Mouse (Mus musculus): ENCODE measurements at regions not wholly inside any gene's neighbourhood (a gene's known extent, or its start where the extent isn't known, plus 50 kb on each side); places are given as distances from the start of the nearest gene placed in this dataset.

DNA sequence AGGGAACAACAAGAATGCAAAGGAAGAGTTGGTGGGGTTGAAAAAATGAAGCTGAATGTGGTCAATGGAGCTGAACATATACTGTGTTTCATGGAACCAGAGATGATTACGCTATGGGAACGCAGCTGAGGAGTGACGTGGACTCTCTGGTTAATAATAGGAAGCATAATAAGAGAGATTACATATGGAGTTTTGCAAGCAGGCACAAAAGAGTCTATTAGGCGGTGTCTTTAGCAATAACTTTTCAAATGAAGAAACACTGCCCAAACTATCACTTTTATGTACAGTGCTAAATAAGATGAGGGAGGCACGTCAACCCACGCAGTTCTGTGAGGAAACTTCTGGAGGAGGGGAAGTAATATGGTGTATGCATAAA is 172.4 kb upstream of the Cited2 start:
- DNase-seq (ENCODE audit: low spot score in 2 of 2), result no peak

DNA sequence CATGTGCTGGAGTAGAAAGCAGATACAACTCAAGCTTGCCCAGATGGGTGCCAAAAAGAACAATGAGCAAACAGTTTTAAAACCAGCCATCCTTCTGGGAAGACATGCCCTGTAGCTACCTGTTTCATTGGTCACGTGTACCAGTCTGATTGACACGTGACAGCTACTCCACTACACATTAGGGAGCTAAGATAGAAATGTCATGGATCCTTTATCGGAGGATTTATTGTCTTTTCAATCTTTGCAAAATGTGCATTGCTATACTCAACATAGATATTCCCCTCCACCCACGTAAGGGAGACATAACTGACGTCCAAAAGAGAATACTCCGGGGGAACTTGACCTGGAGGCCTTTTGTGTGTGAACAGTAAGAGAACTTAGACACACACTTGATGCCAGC is 171.1 kb upstream of the Cited2 start:
- no peak for DNase-seq (ENCODE audit: low spot score in 2 of 2)

DNA sequence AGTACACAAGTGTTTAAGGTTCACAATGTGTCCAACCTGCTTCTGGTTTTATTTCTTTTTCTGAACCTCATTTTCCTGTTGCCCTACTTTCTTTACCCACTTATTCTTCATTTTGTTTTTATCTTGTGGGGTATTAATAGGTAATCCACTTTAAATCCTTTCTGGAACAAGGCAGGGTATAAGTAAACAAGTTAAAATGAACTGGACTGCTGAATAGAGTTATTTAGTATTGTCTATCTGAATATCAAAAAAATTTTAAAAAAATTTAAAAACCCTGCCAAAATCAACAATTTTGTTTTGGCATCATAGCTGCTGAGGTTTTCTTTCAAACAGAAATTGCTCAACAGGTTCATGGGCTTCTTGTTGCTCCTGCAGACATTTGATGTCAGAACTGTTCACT is 170.7 kb upstream of the Cited2 start:
- DNase-seq (ENCODE audit: low spot score in 2 of 2), result no peak

DNA sequence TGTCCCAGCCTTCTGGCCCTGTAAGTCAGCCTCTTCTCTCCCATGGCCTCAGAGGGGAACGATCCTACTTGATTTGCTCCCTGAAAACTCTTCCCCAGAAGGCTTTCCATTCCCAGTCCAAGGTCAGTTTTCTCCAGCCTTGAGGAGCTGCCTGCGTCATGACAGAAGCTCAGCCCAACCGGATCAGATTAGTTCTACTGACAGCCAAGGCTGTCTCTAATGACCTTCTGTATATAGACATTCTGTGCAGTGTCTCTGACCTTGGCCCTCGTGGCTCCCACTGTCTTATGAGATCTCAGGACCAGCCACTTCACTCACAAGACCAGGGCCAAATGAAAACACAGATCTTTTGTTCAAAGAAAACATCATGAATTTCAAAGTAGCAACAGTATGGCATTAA is 166.6 kb upstream of the Cited2 start:
- no peak for DNase-seq (ENCODE audit: low spot score in 2 of 2)

DNA sequence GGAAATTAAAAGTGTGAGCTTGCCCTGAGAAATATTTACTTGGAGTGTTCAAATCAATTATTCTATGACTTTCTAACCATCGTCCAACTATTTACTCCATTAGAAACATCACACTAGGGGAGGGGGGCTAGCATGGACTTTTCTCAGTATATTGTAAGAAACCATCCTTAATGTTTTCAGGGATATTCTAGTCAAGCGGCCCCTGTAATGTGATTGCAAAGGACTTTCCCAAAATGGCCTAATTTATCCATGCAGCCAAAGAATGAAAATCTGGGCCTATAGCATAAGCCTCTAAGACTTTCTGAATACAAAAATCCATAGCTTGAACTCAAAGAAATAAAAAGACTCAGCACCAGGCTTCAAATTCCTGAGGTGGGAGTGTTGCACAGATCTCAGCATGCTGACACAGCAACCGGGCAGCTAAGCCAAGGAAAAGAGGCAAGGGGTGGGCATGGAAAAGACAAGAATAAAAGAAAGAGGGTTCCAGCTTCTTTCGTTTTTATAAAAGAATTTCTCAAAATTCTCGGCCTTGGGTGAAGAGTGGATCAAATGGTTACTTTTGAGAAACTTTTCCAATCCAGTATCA is 163.6 kb upstream of the Cited2 start:
- no peak for DNase-seq (ENCODE audit: low spot score in 2 of 2)

DNA sequence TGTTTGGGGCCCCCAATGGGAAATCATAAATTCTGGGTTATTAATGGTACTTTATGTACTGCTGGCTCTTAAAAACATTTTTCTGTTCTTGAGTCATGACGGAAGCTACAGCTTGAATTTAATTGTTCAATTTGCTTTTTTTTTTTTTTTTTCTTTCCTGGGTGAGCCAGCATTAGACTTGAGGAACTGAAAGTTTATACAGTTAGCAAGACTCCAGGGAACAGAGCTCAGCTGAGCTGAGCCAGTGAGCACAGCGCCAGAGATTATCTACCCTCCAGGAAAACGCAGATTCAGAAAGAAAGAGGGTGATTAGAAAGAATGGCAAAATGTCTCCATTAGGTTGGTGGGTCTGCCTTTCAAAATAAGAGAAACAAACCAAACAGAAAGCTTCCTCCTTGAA is 163.0 kb upstream of the Cited2 start:
- no peak for DNase-seq (ENCODE audit: low spot score in 2 of 2)

DNA sequence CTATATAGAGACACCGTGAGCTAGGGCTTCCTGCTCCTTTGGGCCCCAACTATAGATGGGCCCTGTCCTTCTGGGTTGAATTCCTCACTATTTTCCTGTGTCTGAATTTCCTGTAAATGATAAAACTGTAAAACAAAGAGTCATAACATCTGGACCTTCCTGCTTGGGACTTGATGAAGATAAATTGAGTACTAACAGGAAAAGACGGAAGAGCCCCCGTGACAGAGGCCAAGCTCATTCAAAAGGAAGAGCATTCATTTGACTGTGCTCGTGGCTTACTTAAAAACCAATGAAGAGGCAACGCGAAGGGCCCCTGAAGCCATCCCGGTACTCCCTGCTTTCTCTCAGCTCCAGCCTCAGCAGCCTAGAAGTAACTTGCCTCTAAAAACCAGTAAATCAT is 161.6 kb upstream of the Cited2 start:
- no peak for DNase-seq (ENCODE audit: low spot score in 2 of 2)

DNA sequence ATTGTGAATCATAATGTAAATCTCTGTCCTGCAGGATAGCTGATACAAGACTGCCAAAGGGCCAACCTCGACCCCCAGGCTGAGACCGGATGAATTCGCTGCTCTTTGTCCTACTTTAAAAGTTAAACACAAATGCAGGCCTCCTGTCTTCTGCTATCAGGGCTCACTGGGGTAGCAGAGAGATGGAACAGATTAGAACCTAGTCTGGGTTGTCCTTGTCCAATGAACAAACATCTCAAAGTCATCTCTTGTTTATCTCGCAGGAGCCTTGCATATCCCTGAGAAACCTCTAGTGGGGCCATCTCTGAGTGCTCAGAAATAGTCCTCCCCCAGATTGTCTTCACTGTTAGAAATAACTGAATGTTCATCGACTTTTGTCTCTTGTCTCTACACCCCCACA is 161.0 kb upstream of the Cited2 start:
- no peak for DNase-seq (ENCODE audit: low spot score in 2 of 2)

DNA sequence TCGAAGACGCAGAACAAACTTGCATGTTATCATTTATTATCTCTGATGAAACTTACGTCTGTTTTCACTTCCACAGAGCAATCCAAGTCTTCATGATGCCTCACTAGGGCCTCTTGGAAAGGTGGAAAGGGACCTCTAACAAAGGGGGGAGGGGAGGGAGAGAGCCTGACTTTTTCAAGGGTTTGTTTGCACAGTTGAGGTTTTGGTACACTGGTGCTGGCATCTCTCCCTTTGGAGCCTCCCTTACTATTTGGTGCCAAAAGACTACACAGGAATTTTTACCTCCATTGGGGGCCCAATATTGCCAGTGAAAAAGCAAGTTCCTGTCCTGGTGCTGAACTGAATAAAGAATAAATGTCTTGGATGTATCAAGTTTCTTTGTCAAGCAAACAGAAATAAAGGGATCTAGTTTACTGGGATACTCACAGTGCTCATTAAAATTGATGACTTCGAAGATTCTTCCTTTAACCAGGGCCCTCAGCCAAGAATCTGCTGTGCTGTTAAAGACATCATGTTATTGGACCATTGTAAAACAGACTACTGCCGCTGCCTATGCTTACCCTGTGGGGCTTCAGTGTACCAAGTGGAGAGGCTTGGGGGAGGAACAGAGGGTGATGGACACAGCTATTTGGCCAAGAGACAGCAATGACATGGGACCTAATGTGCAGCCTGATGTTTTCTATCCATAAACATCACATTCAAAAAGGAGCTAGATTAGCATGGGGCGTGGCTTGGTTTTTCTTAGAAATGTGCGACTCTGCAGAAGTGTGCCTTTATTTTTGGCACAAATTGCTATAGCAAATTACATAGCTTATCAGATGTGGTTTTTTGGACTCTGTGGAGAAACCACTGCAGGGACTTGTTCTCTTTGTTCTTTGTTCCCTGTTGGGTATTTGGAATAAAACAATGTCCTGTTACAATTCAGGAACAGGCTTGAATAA is 160.3 kb upstream of the Cited2 start:
- no peak for DNase-seq (ENCODE audit: low spot score in 2 of 2)

DNA sequence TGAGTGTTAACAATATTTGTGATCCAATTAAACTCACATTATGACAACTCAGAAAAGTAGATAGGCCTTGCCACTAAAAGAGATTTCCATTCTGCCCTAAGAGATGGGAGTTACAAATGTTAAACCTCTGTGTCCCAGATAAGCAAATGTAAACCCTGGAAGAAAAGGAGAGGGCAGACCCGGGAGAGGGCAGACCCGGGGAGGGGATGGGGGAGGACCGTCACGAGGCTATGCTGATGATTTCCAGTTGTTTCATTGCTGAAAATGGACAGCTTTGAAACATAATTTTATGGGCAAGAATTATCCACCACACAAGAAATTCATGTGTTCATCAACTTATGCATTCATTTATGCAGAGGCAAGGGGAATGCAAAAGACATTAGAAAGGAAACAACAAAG is 159.7 kb upstream of the Cited2 start:
- DNase-seq (ENCODE audit: low spot score in 2 of 2), result no peak

DNA sequence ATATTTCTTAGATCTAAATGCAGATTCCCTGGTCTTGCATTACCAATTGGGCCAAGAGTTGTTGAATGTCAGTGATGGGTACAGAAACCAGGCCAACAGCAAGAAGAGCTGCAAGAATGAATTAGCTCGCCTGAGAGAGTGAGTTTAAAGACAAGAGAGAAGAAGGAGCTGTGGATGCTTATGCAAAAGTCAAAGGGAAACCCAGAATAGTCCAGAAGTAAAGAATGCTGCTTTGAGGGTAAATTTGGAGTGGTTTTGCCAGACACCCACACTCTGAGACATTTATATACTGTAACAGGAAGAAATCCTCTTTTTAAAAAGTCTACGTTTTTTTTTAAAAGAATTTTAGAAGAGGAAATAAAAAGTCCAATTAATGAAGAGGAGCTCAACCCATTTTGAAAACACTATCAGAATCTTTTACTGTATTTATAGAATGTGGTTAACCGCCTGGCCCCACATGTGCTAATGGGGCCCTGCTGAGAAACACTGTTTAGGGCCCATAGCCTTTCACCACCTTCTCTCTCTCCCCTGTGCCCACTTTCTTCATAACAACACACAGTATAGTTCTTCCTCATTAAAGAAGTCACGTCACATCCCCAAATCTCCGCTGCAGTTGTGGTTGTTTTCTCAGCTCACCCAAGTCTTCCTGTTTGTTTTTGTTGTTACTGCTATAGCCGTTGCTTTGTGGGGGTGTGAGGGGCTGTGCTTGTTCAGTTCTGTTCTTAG is 158.0 kb upstream of the Cited2 start:
- DNase-seq (ENCODE audit: low spot score in 2 of 2), result peak; percentile 31 to 39

DNA sequence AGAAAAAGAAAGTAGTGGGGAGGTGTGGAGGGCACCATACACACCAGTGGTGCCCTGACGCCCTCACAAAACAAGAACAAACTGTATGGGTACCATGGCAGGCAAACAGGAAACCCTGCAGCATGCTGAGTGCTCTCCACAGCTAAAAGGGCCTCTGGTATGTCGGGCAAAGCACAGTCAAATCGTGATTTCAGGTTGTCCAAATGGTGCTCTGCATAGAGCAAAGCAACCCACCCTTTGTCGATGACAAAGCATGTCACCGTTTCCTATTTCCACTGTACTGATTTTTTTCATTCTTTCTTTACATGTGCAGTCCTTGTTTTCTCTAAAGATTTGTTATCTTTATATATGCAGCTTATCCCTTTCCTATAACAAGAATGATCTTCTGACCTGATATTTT is 156.0 kb upstream of the Cited2 start:
- DNase-seq (ENCODE audit: low spot score in 2 of 2), result peak; percentile 43 to 49

DNA sequence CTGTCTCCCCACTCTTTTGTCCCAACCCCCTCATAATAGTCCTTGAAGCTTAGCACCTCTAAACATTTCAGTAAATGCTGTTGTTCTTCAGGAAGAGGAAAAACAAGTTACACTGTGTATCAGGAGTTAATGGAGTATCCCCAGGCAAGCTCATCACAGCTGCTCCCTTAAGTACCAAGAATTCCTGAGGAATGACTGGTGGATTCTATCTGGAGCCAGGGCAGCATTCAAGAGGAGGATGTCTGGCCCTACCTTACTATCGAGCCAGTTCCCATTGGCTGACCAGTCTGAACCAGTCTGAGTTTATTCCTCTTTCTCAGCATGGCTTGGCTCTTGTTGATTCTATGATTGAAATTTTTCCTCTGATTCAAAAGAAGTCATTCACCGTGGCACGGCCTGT is 155.4 kb upstream of the Cited2 start:
- DNase-seq (ENCODE audit: low spot score in 2 of 2), result no peak

DNA sequence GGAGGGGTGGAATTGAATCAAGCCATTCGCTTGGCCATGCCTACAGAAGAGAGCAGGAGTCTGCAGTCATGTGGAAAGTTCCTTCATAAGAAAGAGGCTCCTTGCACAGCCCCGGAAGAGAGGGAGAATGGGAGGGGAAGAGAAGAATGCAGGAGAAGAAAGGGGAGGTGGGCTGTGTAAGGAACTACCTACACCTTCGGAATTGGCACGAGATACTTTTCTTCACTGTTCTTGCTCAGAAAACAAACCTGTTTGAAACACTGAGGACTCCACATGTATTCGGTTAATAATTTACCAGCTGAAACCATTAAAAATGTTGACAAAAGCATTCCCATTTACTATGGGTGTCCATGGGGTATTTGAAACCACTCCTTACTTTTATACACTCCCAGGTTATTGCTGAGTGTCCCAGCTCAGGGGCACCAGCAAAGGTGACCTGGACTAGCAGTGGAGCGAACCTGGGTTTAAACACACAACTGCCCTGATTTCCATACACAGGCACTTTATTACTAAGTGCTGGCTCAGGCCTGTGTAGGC is 153.4 kb upstream of the Cited2 start:
- DNase-seq (ENCODE audit: low spot score in 2 of 2), result no peak

DNA sequence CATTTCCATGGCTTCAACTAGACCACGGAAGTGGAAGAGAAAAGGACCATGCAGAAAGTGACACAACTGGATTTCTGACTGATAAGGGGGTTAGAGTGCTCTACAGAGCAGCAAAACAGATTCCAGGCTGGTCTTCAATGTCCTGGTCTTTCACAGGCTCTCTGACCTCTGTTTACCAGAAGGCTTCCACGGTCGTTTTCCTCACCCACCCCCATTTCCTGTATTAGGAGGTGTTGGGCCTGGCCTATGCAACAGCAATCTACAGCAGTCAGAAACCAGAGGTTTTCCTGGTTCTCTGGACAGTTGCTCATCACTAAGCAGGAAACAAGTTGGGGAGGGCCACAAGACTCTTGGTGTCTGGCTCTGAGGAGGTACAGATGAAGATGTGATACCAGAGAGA is 148.1 kb upstream of the Cited2 start:
- no peak for DNase-seq (ENCODE audit: low spot score in 2 of 2)

DNA sequence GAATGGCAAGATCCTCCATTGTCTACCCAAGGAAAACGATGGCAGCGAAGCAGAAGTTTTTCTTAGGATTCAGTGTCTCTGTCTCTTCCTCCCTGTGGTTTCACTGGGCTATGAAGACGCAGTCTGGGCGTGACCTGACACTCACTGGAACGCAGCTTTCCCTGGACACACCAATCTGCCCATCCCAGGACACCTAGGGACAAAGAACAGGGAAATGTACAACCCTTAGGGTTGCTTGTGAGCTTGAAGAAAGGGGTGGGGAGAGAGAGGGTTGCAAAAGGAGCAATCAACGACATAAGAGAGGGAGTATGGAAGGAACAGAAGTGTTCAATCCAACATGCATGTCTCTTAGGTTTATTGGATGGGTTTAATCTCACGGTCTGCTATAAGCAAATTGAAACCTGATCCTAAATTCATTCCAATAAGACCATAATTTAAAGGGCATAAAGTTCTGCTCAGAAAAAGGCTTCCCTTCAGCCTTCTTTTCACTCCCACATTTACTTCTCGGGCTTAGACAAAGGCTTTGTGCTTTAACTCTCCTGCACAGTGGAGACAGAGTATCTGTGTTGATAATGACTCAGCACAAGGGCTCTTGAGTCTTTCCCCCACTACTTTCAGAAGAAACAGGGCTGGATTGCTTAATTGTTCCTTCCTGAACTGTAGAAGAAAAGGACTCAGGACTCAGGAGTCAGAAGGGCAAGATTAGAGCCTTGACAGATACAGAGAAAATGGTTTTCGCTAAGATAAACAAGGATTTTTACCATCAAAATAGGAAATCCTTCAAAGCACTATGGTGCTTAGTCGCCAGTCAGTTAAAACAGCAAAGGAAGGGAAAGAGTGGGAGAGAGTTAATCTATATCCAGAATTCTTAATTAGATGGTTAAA is 147.3 kb upstream of the Cited2 start:
- DNase-seq (ENCODE audit: low spot score in 2 of 2), result no peak

DNA sequence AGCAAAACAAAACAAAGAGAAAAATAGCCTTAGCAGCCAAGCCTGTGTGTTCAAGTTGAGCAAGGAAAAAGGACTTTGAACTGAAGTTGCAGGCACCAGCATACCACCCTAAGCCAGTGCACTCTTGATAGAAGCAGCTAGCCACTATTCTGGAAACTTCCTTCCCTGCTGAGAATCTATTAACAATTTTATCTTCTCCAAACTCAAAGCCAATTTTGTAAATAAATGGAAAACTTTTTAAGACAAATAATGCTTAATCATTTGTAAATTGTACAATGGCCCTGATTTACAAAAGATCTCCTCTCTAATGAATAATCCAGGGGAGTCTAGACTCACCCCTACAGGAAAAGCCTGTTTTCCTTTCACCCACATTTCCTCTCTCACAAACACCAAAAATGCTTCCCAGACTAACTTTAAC is 146.7 kb upstream of the Cited2 start:
- DNase-seq (ENCODE audit: low spot score in 2 of 2), result no peak

DNA sequence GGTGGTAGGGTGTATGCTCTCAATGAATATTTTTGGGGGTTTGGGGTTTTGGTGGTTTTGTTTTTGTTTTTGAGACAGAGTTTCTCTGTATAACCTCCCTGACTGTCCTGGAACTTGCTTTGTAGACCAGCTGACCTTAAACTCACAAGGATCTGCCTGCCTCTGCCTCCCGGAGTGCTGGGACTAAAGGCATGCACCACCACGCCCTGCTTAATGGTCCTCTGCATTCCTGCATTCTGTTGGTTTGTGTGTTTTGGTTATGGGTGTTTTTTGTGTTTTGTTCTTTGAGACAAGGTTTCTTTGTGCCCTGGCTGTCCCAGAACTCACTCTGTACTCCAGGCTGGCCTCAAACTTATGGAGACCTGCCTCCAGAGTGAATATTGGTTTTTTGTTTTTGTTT is 143.6 kb upstream of the Cited2 start:
- no peak for DNase-seq (ENCODE audit: low spot score in 2 of 2)

DNA sequence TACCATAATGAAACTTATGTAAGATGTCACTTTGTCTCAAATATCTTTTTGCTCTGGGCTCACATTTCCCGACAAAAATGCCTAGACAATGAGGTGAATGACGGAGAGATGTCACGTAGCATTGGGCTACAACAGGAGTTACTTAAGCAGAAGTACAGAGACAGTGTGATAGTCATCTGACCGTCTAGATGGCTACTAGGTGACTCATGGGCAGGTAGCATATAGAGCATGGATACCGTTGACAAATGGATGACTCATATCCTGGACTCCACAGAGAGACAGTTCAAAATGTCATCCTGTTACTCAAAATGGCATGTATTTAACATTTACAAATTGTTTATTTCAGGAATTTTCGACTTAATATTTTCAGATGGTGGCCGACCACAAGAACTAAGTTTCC is 138.2 kb upstream of the Cited2 start:
- DNase-seq (ENCODE audit: low spot score in 2 of 2), result no peak

DNA sequence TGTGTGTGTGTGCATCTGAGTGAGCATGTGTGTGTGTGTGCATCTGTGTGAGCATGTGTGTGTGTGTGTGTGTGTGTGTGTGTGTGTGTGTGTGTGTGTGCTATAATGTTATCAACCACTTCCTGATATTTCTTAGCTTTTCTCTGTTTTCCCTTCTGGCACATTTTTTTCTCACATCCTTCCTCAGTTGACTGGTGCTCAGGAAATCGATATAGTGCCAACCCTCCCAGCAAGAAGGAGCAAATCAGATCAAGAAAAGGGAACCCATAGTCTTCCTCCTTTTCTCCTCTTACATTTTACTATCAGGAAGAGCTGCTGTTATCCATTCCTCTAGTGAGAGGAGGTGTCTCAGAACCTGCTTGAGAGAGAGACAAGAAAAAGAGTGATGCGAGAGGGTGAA is 136.1 kb upstream of the Cited2 start:
- no peak for DNase-seq (ENCODE audit: low spot score in 2 of 2)

DNA sequence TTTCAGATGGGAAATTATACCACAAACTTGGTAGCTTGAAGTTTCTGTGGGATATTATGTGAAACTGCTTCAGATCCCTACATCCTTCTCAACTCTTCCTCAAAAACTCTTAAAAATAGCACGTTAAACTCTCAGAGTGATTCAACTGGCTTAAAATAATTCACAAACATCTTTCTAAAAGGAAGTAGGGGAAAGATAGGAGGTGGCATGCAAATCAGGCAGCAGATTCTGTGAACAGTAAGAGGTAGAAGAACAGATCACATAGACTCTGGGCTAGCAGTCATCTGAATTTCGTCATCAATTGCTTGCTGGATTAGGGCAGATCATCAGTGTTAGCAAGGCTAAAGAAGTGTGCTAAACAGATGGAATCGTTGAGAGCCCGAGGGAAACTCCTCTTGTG is 133.9 kb upstream of the Cited2 start:
- peak; percentile 32 to 50 for DNase-seq (ENCODE audit: low spot score in 2 of 2)

DNA sequence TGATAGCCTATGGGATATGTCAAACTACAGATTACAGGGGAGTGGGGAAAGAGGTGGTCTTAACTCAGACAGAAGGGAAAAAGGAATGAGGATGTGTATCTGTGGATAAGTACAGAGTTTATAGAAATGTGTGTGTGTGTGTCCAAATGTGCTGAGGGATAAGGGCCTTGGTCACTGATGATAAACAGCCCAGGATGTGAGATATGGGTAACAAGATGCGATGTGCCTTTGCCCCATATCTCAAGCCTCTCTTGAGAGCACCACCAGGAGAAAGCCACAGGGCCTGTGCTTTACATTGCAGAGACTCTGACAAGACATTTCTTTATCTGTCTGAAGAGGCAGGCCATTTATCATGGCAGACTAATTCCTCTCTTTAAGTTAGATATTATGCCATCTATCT is 132.8 kb upstream of the Cited2 start:
- no peak for DNase-seq (ENCODE audit: low spot score in 2 of 2)
